Mouse (Mus musculus) brain, embryonic 14.5 days (tissue): ENCODE measurements around the gene Aco2.

Experiments used
- CTCF ChIP-seq: fragments of 200-500 bp; IDR thresholded peaks from 2 replicates; pipeline ENCODE4 v1.5.1; 2012; ENCODE audit warnings: inconsistent platforms, mild to moderate bottlenecking, moderate library complexity, borderline replicate concordance; ENCODE audit not compliant: insufficient read depth, insufficient read length; ENCODE audit errors: extremely low read depth
- POLR2A ChIP-seq: fragments of 200-500 bp; IDR thresholded peaks from 2 replicates; pipeline ENCODE4 v1.6.1; 2012; ENCODE audit warnings: mild to moderate bottlenecking, inconsistent platforms, borderline replicate concordance; ENCODE audit not compliant: poor library complexity, insufficient read depth, insufficient read length, severe bottlenecking; ENCODE audit errors: extremely low read depth

DNA sequence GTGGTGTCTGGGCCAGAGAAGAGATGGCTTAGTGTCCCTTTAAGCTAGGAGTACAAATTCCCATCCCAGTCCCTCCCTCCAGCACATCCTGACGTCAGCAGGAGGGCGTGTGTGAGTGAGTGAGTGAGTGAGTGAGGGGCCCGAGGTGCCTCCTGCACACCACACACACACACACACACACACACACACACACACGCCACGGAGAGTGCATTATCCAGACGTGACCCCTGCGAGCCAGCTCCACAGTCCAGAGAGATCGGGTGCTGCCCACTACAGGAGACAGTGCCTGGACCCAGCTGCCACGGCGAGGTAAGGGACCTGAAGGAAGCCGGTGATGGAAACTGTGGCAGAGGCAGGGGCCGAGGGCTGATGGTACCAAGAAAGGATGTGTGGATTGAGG, 64.6 kb downstream of the Aco2 start, which contains the start of gene Csdc2:
- TF ChIP-seq POLR2A (peak; percentile 11; the same call in 1 of the 2 replicates), CTCF (no peak)
